Mouse (Mus musculus) frontal cortex, postnatal 25 days (tissue): Measurements from ENCODE around the gene Peli1.

ENCODE experiments used
- DNase-seq, 2 experiments: peaks; one replicate each; pipeline ENCODE4 v3.0.0; 2022; ENCODE audit warnings: low spot score in 2 of 2

Peli1 gene

DNA sequence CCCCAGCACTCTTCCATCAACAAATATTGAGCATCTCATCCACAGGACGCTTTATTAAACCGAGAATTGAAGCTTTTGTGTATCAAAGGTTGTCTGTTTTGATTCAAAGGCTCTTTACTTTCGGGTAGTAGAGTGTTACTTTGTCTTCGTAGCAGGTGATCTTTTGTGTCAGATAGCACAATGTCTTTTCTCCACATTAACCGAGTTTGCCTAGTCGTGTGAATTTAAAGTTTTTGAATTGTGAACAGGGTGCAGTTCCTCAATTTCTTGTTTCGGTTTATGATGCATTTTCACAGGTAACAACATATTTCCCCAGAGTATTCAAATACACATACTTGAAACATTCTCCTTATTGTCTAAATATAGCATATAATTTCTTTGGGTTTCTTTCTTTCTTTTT, 1.5 kb downstream of the Peli1 start:
- no peak for DNase-seq

DNA sequence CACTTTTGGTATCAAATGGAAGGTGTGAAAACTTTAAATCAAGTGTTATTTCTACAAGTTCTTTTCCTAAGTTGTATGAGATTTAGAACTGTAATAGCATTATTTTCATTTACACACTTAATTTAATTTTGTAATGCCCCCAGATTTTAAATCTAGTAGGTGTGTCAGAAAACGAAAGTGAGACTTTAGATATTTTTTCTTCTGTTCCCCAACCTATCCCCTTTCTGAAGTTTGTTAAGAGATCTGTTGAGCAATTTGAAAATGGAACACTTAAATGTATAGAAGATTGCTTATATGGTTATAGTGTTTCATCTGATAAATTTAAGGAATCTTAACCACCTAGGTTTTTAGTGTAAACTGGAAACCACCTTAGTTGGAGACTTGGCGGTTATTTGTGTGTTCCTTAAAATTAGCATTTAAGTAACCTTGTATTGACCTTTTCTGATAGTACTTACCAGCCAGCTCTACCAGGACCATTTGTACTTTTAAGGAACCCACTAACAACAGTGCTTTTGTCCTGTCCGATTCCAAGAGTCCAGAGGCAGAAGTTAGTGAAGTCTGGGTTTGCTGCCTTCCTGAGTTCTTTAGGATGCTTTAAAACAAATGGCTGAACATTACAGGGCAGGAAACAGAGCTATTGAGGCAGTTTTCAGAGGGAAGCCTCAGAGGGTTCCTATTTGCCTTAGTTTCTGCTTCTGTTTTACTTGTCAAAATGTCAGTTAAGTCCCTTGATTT, 2.2 kb downstream of the Peli1 start:
- no peak for DNase-seq

DNA sequence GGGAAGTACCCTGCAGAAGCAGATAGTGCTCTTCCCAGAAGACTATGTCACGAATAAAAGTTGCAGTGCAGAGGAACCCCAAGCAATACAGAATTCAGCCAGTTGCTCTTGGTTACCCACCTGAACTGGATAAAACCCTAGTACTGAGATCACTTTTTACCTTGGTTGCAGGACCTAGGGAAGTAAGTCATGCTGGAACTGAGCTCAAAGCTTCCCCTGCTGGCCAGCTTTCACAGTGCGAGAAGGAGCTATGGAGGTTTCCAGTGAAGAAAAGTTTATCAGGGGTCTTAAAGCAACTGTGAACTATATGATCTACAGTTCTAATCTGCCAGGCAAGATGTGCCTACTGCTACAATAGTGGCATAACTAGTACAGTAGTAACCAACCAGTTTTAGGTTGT, 5.5 kb downstream of the Peli1 start:
- no peak for DNase-seq

DNA sequence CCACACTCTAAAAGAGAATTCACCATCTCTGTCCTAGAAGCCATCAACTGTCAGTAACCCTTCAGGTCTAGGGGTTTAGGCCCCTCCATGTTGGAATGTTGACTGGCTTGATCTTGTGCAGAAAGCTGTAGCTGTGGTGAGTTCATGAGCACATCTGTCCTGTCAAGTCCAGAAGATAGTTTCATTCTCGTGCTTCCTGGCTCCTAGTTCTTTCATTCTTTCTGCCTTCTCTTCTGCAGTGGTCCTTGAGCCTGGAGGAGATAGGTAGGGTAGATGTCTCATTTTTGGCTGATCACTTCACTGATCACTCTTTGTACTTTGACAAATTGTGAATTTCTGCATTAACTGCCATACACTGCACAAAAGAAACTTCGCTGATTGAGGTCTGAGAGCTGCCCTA, 7.4 kb downstream of the Peli1 start:
- no peak for DNase-seq

DNA sequence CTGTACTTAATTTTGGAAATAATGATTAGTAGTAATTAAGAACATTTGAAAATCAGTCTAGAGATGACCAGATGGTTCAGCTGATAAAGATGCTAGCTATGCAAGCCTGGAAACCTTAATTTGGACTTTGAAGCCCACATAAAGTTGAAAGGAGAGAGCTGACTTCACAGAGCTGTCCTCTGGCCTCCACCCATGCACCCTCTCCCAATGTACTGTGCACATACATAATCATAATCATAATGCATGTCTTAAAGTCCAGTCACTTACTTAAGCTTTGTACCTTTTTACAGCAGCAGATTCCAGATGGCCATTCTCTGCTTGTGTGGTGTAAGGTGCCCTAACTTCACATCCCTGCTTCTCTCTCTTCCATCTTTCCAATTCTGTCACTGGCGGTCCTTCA, 9.6 kb downstream of the Peli1 start:
- no peak for DNase-seq

DNA sequence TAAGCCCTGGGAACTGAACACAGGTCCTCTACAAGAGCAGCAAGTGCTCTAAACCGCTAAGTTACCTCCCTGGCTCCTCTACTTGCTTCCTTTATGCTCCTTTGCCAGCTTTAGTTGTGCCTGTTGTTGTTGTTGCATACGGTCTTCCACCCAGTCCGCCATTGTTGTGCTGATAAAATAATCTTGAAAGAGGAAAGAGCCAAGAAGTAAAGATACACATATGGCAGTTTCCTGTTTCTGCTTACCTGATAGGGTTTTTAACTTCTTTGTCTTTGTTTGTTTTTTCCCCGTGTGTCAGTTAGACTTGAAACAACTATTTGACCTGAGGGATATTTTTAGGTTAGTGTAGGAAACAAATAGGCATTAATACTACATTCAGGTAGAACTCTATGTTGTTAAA, 10.2 kb downstream of the Peli1 start:
- no peak for DNase-seq

DNA sequence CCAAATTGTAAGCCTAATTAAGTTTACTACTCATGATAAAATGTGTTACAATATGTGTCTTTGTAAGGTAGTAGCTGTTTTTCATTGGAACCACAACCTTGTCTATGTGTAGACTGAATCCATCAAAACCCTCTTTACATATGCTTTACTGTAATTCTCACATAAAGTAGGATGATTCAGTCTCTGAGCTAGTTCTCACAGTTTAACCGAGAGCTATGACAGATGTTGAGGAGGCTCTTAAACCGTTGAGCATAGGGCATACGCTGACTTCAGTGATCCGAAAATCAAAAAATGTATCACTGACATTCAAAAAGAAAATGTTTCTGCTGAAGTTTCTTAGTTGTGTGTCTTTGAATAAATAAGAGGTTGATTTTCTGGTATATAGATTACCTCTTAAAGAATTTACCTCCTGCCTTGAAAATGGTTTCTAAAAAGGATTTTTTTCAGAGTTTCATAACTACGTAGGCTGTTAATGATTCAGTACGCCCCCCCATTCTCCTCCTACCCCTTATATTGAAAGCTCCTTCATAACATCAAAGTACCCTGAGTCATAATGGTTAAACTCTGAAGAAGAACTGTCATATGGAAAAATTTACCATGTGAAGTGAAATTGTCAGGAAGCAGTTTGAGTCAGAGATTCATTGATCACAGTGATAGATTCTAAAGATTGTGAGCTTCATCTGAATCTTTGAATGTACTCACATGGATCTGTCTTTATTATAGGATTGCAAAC, 11.3 kb downstream of the Peli1 start:
- no peak for DNase-seq

DNA sequence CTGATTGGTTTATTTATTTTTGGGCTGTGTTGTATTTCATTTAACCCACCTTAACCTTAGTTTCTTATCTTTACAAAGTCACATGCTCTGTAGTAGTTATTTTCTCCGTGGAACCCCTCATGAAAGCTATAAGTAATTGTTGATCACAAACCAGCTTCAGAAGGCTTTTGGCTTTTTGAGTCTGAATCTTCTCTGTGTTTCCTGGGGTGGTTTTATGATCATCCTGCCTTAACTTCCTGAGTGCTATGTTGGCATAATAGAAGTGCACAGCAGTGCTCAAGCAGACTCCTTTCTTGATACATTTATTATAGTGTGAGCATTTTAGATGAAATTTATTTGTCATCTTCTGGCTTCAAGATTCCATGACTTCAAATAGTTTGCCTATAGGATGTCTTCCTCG, 12.1 kb downstream of the Peli1 start:
- no peak for DNase-seq

DNA sequence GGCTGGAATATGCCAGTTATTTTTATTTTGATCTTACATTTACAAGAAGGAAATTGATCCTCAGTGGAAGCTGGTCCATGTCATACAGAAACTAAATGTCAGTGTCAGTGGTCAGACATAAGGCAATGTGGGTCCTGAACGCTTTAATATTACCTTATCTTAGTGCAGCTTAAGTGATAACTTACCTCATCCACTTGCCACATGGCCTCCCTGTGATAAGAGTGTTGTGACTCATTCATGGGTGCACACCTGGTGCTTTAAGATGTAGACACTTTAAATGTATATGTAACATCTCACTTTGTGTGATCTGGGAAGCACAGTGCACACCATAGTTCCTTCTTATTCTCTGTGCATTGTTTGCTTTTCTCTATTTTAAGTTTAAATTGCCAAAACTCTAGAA, 14.3 kb downstream of the Peli1 start:
- DNase-seq = no peak

DNA sequence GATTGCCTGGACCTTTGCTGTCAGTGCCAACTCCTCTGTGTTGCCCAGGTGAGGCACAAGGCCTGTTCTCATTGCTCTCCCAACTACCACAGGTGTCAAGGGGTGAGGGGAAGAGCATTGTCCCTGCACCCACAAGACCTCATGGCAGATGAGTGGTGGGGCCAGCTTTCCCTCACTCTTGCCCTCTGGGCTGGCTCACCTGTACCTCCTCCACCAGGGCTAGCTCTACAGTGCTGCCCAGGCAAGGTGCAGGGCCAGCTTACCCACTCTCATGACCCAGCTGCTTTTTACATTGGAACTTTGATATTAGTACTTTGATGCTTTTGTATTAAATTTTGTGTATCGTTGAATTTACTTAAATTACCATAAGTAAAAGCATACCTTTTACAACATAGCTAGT, 16.0 kb downstream of the Peli1 start:
- no peak for DNase-seq

DNA sequence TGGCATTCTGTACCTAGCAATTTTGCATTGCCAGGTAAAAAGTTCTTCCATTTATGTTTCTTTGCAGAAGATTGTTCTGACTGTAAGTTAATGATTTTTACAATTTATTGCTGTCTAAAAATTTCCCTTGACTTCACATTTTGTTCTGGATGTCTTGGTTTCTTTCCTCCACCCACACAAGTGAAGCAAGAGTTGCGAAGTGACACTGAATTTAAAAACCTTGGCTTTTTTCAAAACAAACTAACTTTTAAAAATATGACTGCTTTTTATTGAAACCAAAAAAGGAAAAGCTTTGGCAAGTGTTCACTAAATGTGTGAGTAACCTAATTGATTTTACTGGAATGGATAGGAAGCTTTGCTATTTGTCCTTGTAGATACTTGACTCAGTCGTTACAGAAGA, 18.2 kb downstream of the Peli1 start:
- no peak for DNase-seq

DNA sequence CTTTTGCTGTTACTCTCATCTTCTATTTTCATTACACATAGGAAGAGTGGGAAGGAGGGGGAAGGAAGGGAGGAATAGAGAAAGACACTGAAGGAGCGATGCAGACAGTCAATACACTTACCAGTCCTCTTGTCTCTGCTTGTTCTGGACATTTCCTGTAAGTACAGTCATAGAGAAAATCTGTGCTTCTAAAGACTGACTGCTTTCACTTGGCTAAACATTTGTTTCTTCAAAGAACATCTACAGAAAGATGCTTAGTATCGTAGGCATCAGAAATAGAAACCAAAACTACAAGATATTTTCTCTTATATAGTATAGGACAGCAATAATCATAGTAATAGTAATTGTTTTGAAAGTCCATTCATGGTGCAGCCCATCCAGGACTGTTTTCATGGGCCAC, 23.4 kb downstream of the Peli1 start:
- DNase-seq = no peak

DNA sequence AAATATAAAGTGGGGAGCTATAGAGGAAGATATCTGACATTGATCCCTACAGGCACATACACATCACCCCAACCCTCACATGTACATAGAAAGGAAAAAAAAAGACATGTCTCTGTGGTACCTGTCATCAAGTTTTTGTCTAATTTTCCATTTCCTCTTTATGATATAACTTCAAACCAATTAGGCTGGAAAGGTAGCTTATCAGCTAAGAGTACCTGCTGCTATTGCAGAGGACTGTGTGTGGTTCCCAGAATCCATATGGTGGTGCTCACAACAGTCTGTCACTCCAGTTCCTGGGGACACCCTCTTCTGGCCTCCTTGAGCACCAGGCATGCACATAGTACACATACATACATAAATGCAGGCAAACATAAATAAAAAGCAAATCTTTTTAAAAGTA, 24.7 kb downstream of the Peli1 start:
- no peak for DNase-seq

DNA sequence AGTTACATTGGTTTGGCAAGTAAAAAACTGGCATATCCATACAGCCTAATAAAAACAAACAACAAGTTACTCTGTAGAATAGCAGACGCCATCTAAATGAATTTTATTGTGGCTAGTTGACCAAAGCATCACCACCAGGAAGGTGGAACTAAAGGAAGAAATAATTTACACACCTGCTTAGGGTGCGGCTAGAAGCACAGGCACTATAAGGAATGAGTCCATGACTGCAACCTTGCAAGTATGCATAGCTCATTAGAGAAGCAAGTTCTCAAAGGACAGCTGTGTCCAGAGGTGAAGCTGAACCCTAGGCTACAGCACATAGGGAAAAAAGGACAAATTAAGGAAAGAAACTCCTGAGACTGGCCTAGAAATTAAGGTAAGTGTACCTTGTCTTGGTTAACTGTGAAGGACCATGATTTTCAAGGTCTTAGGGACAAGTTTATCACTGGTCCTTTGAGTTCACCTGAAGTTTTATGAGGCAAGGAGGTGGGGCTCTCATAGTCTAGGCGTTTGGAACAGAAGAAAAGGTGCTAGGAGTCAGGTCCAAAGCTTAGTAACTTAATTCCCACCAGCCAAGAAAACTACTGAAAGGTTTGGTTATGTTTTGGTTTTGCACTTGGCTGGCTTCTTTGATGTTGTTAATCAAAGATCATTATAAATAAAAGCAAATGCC, 25.7 kb downstream of the Peli1 start:
- DNase-seq = no peak

DNA sequence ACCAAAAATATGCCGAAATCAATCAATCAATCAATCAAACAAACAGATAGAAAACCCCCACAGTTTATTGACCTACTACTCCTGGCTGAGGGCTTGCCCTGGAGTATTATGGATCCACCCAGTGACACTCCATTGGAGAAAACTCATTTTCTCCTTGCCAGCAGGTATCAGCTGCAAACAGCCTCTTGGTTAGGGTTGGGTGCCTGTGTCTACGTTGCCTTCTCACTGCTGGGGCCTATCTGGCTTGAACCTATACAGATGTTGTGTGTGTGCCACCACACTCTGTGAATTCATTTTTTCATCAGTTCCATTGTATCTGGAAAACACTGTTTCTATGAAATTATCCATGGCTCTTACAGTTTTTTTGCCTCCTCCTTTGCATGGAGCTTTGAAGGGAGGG, 30.6 kb downstream of the Peli1 start:
- no peak for DNase-seq

DNA sequence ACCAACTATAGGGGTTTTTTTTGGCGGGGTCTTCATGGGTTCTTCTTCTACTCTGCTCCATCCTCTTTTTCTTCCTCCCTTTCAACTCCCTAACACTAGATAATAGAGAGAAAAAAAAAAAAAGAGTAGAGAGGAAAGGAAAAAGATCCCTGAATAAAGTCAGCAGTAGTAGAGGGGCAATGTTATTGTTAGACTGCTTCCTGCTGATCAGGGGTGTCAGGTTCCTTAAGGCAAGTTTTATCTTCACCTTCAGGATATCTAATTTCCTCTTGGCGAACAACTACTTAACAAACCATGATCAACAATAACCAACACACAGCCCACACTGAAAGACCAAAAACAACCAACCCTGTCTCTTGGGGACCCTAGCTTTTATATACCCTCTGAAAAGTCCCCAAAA, 31.3 kb downstream of the Peli1 start:
- DNase-seq = no peak

DNA sequence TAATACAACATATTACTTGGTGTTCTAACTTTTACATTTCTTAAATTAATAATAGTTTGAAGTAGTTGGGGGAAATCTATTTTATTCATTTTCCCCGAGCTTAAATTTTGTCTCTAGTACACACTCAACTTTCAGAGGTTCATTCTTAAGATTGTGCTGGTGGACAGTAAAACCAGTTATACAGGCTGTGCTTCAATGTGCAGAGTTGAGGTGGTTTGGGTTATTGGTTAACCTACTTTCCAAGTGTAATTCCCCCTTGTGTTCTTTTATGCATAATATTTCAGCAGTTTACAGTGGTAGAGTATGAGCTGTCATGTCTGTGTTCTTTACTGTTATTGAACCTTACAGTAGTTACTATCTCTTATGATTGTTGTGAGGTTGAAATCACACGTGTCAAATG, 40.6 kb downstream of the Peli1 start:
- DNase-seq = no peak

DNA sequence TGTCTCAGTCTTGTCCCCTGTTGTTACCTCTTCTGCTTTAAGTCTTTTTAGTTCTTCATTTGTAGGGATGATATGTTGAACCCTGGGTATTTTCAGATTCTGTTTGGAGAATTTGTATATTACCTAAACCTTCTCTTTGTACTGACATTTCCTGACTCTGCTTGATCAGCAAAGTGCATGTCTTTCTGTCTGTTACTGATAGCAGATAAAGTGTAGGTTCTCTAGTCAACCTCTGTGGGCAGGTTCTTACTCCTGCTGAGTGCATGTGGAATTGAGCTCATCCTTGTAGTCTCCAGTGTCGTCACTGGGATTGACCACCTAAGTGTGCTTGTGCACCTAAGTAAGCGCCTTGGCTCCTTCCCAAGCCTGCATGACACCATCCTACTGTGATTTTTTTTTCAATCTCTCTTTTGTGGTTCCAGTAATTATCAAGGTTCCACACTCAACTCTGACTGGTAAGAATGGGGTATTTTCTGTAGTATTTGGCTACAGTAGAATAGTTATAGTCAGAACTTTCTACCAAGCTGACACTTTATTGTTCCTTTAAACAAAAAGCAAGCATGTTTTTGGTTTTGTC, 43.9 kb downstream of the Peli1 start:
- no peak for DNase-seq

DNA sequence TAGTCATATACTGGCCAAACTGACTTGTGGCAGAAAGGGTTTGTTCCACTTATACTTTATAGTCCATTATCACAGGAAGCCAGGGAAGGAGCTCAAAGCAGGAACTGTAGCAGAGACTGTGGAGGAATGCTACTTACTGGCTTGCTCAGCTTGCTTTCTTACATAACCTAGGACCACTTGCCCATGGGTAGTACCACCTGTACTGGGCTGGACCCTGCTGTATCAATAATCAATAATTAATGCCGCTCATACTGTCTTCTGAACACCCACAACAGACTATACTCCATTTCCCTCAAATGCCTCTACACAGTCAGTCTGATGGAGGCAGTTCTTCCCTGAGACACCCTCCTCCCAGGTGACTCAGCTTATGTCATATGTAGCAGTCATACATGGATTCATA, 48.4 kb downstream of the Peli1 start:
- no peak for DNase-seq

DNA sequence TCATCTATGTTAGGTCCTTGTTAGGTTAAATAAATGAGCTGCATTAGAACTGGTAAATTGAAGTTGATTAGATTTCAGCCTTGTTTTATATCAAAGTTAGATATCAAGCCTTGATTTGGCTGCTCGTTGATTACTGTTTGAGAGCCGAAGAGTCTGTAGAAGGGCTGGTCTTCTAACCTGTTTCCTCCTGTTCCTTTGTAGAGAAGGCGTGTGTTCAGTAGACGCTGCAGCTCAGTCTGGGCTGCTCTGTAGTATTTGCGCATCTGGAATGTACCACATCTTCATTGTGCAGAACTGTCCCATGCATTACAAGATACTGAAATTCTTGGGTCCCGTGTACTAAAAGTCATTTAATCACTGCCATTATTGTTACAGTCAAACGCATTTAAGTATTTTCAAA, 50.2 kb downstream of the Peli1 start:
- no peak for DNase-seq

DNA sequence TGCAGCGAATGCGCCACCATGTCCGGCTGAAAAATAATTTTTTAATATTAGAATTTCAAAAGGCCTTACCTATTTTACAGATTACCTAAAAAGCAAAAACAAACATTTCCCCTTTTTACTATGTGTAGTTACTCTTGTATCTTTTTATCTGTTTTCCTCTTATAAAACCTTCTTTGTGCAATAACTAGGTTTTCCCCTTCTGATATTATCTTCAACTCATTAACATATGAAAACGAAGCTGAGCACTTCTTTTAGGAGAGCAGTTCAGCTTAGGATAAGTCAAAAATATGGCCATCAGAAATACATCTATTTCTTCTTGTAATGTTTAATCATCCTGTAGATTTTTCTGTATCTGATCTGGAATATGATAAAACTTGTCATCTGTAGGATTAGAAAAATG, 50.7 kb downstream of the Peli1 start:
- DNase-seq = no peak

DNA sequence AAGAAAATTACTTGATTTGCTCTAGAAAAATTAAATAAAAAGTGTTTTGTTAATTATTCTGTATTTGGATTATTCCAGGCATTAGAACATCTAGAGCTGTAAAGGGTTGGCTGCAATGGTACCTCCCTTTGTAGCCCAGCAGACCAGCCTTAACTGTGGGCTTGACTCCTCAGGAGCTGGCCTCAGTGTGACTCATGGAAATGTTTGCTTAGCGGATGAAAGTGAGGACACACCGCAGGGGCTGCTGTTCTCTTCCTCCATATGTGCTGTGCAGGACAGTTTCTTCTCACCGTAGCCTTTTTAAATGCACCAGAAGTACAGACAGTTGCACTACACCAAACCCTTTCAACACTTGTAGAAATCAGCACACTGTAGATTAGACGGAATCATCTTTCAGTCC, 58.4 kb downstream of the Peli1 start:
- no peak for DNase-seq

DNA sequence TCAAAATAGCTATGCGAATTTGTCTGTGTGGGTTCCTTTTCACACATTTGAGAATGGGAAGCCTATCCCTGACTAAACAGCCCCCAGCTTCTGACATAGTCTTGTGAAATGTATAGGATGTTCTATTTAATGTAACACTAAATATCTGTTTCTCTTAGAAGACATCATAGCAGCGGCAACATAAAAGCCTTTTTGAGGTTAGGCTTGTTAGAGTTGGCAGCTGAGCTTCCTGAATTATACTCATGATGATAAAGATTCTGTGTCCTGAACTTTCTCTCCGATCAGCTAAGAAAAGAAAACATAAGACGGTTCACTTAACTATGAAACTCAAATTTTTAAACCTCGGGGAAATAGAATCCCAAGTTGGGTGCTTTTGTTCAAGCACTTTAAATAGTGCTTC, 59.2 kb downstream of the Peli1 start:
- DNase-seq = no peak
